Mouse (Mus musculus) adrenal gland, adult 2 months (tissue): ENCODE results near the gene Msi2. TPM values are rescaled to one million over a fixed set of nuclear protein-coding genes. Genes with fewer than 3 reads are reported as not detected.

Experiments
- DNase-seq: peaks from one replicate; pipeline ENCODE4 v3.0.0; 2021
- polyA plus RNA-seq: library from polyadenylated mRNA; depleted of rRNA; stranded (reverse); fragments of >200 nt; gene quantifications from 2 replicates; pipeline ENCODE4 v1.2.3, GENCODE M21; 2012
- total RNA-seq, 2 experiments: library from RNA; stranded (reverse); gene quantifications; 2 replicates each; pipeline ENCODE4 v1.2.3; 2021

The Msi2 gene
- total and polyA plus RNA-seq, 3 experiments, result 39.1 to 214 (median 205) TPM

DNA sequence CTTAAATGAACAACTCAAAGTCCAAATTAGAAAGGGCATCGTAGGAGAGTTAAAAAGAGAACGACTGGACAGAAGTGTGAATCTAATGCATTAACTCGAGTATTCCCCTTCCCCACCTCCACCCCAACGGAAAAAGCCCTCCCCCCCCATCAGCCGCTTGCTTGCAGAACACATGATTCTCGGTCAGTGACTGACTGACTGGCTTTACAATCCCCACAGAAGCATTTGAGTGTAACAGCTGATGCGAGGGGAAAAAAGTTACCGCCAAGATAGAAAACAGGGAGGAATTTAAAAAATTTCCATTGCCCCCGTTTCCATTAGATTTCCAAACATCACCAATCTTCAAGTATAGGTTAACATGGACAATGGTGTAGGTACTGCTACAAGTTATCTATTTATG is 4.8 kb downstream of the Msi2 start:
- no peak for DNase-seq

- DNase-seq, result no peak
Measured at GRCm38 (mm10) chr11:88709876-88710614, 8.3 kb downstream of the Msi2 start.

- no peak for DNase-seq
Measured at GRCm38 (mm10) chr11:88707228-88707775, 11.0 kb downstream of the Msi2 start.

- no peak for DNase-seq
Measured at GRCm38 (mm10) chr11:88704688-88705087, 13.6 kb downstream of the Msi2 start.

GRCm38 (mm10) chr11:88703220-88703619 is 15.1 kb downstream of the Msi2 start:
- no peak for DNase-seq

- no peak for DNase-seq
Measured at GRCm38 (mm10) chr11:88701976-88702659, 16.2 kb downstream of the Msi2 start.

DNA sequence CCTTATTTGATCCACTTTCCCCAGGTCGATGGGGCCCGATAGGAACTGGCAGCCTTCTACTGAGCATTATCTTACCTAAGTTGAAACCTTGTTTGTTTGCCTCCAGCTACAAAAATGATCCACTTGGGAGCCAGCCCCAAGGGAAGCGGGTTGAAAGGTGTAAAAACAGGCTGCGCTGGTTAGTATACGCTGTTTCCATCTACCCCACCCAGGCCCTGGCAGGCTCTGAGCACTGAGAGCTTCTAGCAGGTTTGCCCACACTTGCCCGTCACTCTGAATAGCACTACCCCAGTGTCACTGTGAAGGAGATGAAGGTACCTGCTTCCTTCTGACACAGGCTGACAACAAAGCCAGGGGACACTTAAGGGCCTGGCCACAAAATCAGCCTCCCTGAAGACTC is 17.3 kb downstream of the Msi2 start:
- no peak for DNase-seq

GRCm38 (mm10) chr11:88700202-88700711 is 18.1 kb downstream of the Msi2 start:
- DNase-seq, result no peak

- no peak for DNase-seq
Measured at GRCm38 (mm10) chr11:88693905-88694893, 24.1 kb downstream of the Msi2 start.

DNA sequence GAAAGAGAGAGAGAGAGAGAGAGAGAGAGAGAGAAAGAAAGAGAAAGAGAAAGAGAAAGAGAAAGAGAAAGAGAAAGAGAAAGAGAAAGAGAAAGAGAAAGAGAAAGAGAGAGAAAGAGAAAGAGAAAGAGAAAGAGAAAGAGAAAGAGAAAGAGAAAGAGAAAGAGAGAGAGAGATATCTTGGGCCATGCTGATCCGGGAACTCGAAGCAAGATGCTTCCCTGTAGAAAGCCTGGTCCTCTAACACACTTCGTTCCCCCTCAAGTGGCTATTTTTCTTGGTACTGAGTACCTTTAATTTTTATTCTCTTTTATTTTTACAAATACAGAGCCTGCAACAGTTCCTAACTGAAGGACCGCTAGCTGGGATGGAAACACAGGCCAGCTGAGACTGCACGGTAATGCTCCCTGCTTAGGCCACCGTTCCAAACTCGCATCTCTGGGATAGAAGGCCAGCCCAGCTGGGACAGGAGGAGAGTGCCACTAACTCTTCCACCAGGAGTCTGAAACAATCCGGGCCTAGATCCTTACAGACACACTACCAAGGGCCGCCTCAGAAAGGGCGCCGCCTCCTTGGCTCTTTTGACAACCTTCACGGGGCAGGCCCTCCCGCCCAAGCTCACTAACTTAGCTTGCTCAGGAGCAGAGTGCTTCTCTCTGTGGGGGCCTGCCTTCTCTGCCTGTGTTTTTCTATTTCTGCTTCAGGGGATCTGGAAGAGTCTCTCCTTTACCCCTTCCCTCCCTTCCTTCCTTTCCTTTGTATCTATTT is 25.1 kb downstream of the Msi2 start:
- no peak for DNase-seq

DNA sequence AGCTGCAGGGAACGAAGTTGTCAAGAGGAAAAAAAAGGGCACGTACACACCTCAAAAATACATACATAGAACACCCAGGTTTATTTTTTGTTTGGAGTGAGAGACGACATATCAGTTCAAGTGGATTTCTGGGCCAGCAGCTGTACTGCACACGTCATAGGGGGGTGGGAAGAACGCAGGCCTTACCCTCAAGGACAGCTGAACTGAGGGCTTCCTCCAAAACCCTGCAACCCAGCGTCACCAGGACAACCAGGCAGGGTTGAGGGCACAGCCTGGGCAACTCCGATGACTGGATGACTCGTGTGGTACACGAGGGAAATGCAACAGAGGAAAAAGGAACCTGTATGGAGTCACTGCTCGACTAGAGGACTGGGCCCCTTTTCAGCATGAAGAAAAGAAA is 25.9 kb downstream of the Msi2 start:
- DNase-seq, result peak; percentile 90

DNA sequence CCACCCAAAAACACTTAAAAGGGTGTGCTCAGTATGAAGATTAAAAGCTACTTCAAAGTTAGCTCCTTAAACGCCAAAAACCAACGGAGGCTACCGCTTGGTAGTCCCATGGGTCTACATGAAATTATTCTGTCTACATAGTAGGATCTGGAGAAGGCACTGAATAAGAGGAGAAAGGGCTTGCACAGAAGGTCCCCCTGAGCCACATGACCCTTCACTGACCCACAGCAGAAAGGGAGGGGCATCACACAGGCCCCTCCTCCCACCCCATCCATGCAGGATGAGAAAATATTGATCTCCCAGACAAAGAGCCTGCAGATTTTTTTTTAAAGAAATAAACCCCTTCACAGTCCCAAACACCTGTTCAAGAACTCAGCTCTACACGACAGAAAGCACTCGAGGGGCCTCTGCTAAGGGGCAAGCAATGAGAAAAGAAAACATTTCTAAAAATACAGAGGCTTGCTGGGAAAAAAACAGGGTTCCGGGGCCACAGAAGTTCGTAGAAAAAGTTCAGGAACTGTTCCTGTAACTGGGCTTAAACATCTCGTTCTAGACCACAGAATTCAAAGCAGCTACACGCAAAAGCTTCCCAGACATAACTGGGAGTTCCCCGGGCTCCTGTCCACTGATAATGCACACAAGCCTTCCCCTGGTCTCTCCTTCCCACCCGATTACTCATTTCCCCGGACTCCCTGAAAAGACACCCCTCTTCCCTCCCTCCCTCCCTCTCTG is 27.6 kb downstream of the Msi2 start:
- no peak for DNase-seq

DNA sequence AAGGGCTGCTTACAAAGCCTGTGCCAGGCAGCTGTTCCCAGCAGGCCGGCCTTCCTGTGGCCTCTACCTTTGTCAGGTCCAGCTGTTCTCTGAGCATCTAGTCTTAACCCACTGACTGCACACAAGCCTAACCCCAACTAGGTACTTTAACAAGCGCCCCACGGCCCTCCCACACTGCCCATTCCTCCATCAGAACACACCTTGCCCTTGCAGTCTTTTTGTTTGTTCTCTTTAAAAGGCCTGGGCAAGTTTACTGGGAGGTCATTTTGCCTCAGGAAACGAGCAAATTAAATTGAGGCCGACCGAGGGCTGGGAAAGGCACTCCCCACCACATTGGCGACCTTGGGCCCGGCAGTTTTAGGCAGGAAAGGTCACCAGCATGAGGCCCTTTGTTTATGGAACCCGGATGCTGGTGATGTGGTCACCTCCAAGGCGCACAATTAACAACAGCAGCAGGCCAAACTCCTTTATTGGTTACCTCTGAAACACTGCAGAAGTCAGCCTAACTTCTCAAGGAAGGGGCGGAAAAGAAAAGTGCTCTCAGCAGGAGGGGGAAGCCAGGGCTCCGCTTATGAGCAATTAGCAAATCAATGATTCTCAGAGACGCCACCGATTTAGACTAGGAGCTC is 28.4 kb downstream of the Msi2 start:
- DNase-seq, result peak; percentile 51

DNA sequence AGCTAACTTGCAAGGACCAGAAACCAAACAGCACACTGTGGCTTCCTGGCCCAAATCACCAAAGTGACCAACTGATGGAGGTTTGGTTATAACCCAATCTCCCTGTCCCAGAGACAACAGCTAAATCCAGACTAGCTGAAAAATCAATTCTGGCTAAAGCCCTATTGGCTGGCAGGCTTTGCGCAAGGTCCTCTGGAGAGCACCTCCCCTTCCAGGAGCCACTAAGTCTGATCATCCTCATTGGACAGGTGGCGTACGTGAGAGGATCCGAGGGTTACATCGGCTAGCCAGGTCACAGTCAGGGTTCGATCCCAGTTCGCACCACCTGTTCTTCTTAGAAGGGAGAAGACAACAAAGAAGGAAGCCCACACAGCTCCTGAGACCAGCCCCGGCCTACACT is 29.7 kb downstream of the Msi2 start:
- no peak for DNase-seq

- DNase-seq, result no peak
Measured at GRCm38 (mm10) chr11:88687711-88688110, 30.6 kb downstream of the Msi2 start.

DNA sequence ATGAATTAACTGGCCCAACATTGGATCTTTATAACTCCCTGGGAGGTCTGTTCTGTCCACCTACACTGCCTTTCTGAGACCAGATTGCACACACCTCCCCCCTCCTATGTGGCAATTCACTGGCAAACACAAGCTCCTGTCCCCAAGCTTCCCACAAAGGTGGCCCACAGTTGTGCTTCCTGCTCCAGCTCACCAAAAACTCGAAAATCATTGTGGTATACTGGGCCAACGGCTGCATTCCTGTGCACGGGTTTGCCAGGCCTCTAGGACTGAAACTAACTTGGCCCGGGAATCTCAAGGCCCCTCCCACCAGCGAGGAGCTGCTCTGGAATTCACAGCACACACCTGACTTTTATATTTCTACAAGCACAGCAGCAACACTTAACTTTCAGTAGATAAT is 31.3 kb downstream of the Msi2 start:
- no peak for DNase-seq

DNA sequence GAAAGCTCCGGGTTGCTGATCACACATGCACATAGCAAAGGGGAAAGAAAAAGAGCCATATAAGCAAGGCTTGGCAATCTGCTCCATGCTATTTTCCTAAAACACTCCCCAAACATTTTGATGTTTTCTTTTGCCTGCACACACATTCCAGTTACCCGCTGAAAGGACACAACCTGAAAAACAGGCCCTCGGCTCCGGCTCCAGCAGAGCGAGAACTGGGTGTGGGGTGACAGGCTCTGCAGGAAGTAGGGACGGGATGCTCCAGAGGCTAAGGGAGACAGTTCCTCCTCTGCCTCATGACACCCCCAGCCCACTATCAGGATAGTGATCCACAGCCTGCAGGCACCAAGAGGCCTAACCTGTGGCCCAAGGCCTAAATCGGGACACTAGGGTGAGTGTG is 32.3 kb downstream of the Msi2 start:
- DNase-seq, result no peak

- DNase-seq, result no peak
Measured at GRCm38 (mm10) chr11:88683026-88683770, 35.1 kb downstream of the Msi2 start.

DNA sequence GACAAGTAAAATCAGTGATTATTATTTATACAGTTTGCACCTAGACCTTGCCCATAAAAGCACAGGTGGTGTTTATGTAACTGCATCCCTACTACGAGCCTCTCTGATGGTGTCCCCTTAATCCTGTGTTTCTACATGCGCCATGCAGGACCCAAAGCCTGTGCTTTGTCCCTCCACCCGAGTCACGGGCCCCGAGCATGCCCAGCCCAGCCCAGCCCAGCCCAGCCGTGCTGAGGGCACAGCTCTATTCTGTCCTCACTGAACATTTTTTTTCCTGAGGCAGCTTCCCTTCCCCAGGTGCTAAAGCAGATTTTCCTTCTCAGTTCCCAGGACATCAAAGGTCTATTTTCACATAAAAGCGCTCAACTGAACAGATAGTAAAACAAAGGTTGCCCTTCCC is 41.0 kb downstream of the Msi2 start:
- DNase-seq, result no peak
